Mouse (Mus musculus) kidney, postnatal 0 days (tissue): ENCODE results near the gene Olfr1137. TPM values are rescaled to one million over a fixed set of nuclear protein-coding genes. Genes with fewer than 3 reads are reported as not detected.

Experiments
- ATAC-seq: fragments of 200-750 bp; cut with Nextera tagmentation; replicated peaks from 2 replicates; pipeline ENCODE4 v1.8.0; 2017; ENCODE audit warnings: low read depth, moderate number of reproducible peaks, moderate TSS enrichment, moderate library complexity; ENCODE audit not compliant: low FRiP score
- DNase-seq: peaks from one replicate; pipeline ENCODE4 v3.0.0-alpha.2; 2016; ENCODE audit warnings: low spot score
- H3K27ac ChIP-seq: fragments of 300-500 bp; sonication (generic); 2 replicates; pipeline ENCODE4 v1.5.1; 2014; ENCODE audit warnings: mild to moderate bottlenecking
- H3K27me3 ChIP-seq: fragments of 300-500 bp; sonication (generic); 2 replicates; pipeline ENCODE4 v1.6.1; 2014; ENCODE audit warnings: low read length, mixed read lengths; ENCODE audit not compliant: insufficient read depth
- H3K36me3 ChIP-seq: fragments of 300-500 bp; sonication (generic); 2 replicates; pipeline ENCODE4 v1.6.1; 2014; ENCODE audit warnings: low read length, mixed read lengths; ENCODE audit not compliant: insufficient read depth
- H3K4me1 ChIP-seq: fragments of 300-500 bp; sonication (generic); replicated peaks from 2 replicates; pipeline ENCODE4 v1.6.1; 2014; ENCODE audit warnings: antibody characterized with exemption, low read length, mixed read lengths; ENCODE audit not compliant: insufficient read depth
- H3K4me2 ChIP-seq: fragments of 300-500 bp; sonication (generic); 2 replicates; pipeline ENCODE4 v1.6.1; 2014; ENCODE audit warnings: mild to moderate bottlenecking, low read length, moderate library complexity, mixed read lengths
- H3K4me3 ChIP-seq: fragments of 300-500 bp; sonication (generic); replicated peaks from 2 replicates; pipeline ENCODE4 v1.5.1; 2014; ENCODE audit warnings: low read depth, low read length
- H3K9ac ChIP-seq: fragments of 300-500 bp; sonication (generic); 2 replicates; pipeline ENCODE4 v1.6.1; 2014; ENCODE audit warnings: low read depth, low read length
- H3K9me3 ChIP-seq: fragments of 300-500 bp; sonication (generic); replicated peaks from 2 replicates; pipeline ENCODE4 v1.6.1; 2016; ENCODE audit warnings: low read length, inconsistent platforms, mixed read lengths
- CTCF ChIP-seq: IDR thresholded peaks from 2 replicates; pipeline ENCODE4 v1.5.1; 2016; ENCODE audit warnings: antibody characterized with exemption, low read depth, mild to moderate bottlenecking, moderate library complexity
- WGBS: fragments of 180-500 bp; shearing (Covaris S2); extraction: QIAGEN DNeasy Blood & Tissue Kit; methylation state at CpG from one replicate; pipeline ENCODE4 v1.1.7; 2014; 5-methylcytosine and 5-hydroxymethylcytosine counted together
- polyA plus RNA-seq: library from polyadenylated mRNA; unstranded; fragments of >200 nt; fragmentation: Nextera tagmentation; extraction: Ambion mirVana; gene quantifications from 2 replicates; pipeline ENCODE4 v1.2.1, GENCODE M21; 2015

The Olfr1137 gene
- polyA plus RNA-seq: not detected in 2 replicates

GRCm38 (mm10) chr2:87713079-87713478 is at the start of gene Olfr1137:
Gene Olfr1137 (minus strand): TSS chr2:87713179.
- no peaks in the 10 kb centered on the region for H3K9me3 ChIP-seq
- ATAC-seq: no peak
- H3K4me3 ChIP-seq: no peak within 1 kb of the TSS
- no peak within 1 kb of the TSS for H3K9ac ChIP-seq
- DNase-seq: no peak
- H3K4me1 ChIP-seq: no peaks in the 10 kb centered on the region
- H3K27ac ChIP-seq: no peak within 1 kb of the TSS
- H3K36me3 ChIP-seq: no peaks in the 10 kb centered on the region
- H3K4me2 ChIP-seq: no peak within 1 kb of the TSS
- no peaks in the 10 kb centered on the region for H3K27me3 ChIP-seq
- TF ChIP-seq CTCF: no peak

GRCm38 (mm10) chr2:87753891-87754290 is 40.9 kb upstream of the Olfr1137 start, which contains the start of gene Olfr1141:
Gene Olfr1141 (minus strand): TSS chr2:87753991.
- H3K27me3 ChIP-seq: no peaks in the 10 kb centered on the region
- no peak within 1 kb of the TSS for H3K27ac ChIP-seq
- 83% methylated on average over 1 of the region's 1 CpGs for WGBS
- DNase-seq: no peak
- TF ChIP-seq CTCF: no peak
- no peak within 1 kb of the TSS for H3K9ac ChIP-seq
- H3K4me3 ChIP-seq: no peak within 1 kb of the TSS
- no peak within 1 kb of the TSS for H3K4me2 ChIP-seq
- H3K9me3 ChIP-seq: no peaks in the 10 kb centered on the region
- ATAC-seq: no peak
- H3K4me1 ChIP-seq: no peaks in the 10 kb centered on the region
- no peaks in the 10 kb centered on the region for H3K36me3 ChIP-seq

GRCm38 (mm10) chr2:87743452-87743851 is 30.5 kb upstream of the Olfr1137 start, which contains the start of gene Olfr1140:
Gene Olfr1140 (plus strand): TSS chr2:87743752.
- H3K9me3 ChIP-seq: no peaks in the 10 kb centered on the region
- no peak within 1 kb of the TSS for H3K4me2 ChIP-seq
- ATAC-seq: no peak
- 76% methylated on average over 3 of the region's 3 CpGs for WGBS
- H3K4me1 ChIP-seq: no peaks in the 10 kb centered on the region
- H3K4me3 ChIP-seq: no peak within 1 kb of the TSS
- DNase-seq: no peak
- no peaks in the 10 kb centered on the region for H3K36me3 ChIP-seq
- TF ChIP-seq CTCF: no peak
- H3K27me3 ChIP-seq: no peaks in the 10 kb centered on the region
- H3K9ac ChIP-seq: no peak within 1 kb of the TSS
- H3K27ac ChIP-seq: no peak within 1 kb of the TSS

GRCm38 (mm10) chr2:87739878-87740277 is 26.9 kb upstream of the Olfr1137 start, which contains the start of gene Olfr1138:
Gene Olfr1138 (minus strand): TSS chr2:87739978.
- H3K4me1 ChIP-seq: no peaks in the 10 kb centered on the region
- ATAC-seq (no peak), DNase-seq (no peak)
- H3K9me3 ChIP-seq: no peaks in the 10 kb centered on the region
- no peak within 1 kb of the TSS for H3K4me3 ChIP-seq
- H3K4me2 ChIP-seq: no peak within 1 kb of the TSS
- H3K27ac ChIP-seq: no peak within 1 kb of the TSS
- H3K9ac ChIP-seq: no peak within 1 kb of the TSS
- no peak for TF ChIP-seq CTCF
- H3K36me3 ChIP-seq: no peaks in the 10 kb centered on the region
- 84% methylated on average over 1 of the region's 1 CpGs for WGBS
- H3K27me3 ChIP-seq: no peaks in the 10 kb centered on the region

- Histone ChIP-seq H3K4me1 (no peaks in the 10 kb centered on the region), H3K4me2 (no peak within 1 kb of the TSS), H3K9me3 (no peaks in the 10 kb centered on the region), H3K36me3 (no peaks in the 10 kb centered on the region), H3K27ac (no peak within 1 kb of the TSS), H3K4me3 (no peak within 1 kb of the TSS), H3K27me3 (no peaks in the 10 kb centered on the region), H3K9ac (no peak within 1 kb of the TSS)
- ATAC-seq: no peak
- no peak for TF ChIP-seq CTCF
- DNase-seq: no peak
Measured at GRCm38 (mm10) chr2:87693847-87694246, 19.1 kb downstream of the Olfr1137 start, which contains the start of gene Olfr1136. Gene Olfr1136 (minus strand): TSS chr2:87693947.

GRCm38 (mm10) chr2:87673564-87673963 is 39.4 kb downstream of the Olfr1137 start, which contains the start of gene Olfr1135:
Gene Olfr1135 (minus strand): TSS chr2:87673664.
- WGBS: 6% methylated on average over 1 of the region's 1 CpGs

More at GRCm38 (mm10) chr2:87673564-87673963, 39.4 kb downstream of the Olfr1137 start, which contains the start of gene Olfr1135:
- TF ChIP-seq CTCF: no peak
- Histone ChIP-seq H3K4me3 (no peak within 1 kb of the TSS), H3K27me3 (no peaks in the 10 kb centered on the region), H3K4me2 (no peak within 1 kb of the TSS), H3K36me3 (no peaks in the 10 kb centered on the region), H3K9ac (no peak within 1 kb of the TSS), H3K9me3 (no peaks in the 10 kb centered on the region), H3K27ac (no peak within 1 kb of the TSS), H3K4me1 (no peaks in the 10 kb centered on the region)
- no peak for ATAC-seq
- DNase-seq: no peak

Other genes with a start within 250 kb of the Olfr1137 start
- gene Pramel7, start 216.1 kb downstream of the Olfr1137 start, polyA plus RNA-seq: not detected in 2 replicates
- gene Pramel6, start 206.6 kb downstream of the Olfr1137 start, polyA plus RNA-seq: not detected in 2 replicates
- gene Olfr153, start 181.4 kb downstream of the Olfr1137 start, polyA plus RNA-seq: not detected in 2 replicates
- gene Olfr1128, start 167.6 kb downstream of the Olfr1137 start, polyA plus RNA-seq: not detected in 2 replicates
- not detected in 2 replicates for gene Olfr1129, start 139.3 kb downstream of the Olfr1137 start, polyA plus RNA-seq
- gene Olfr1130, start 107.0 kb downstream of the Olfr1137 start, polyA plus RNA-seq: not detected in 2 replicates
- gene Olfr1131, start 86.1 kb downstream of the Olfr1137 start, polyA plus RNA-seq: not detected in 2 replicates
- not detected in 2 replicates for gene Olfr1132, start 75.6 kb downstream of the Olfr1137 start, polyA plus RNA-seq
- not detected in 2 replicates for gene Olfr1133, start 65.8 kb downstream of the Olfr1137 start, polyA plus RNA-seq
- gene Olfr1134, start 54.7 kb downstream of the Olfr1137 start, polyA plus RNA-seq: not detected in 2 replicates
- gene Olfr1135, start 39.5 kb downstream of the Olfr1137 start, polyA plus RNA-seq: not detected in 2 replicates
- gene Olfr1136, start 19.2 kb downstream of the Olfr1137 start, polyA plus RNA-seq: not detected in 2 replicates
- gene Olfr1138, start 26.8 kb upstream of the Olfr1137 start, polyA plus RNA-seq: not detected in 2 replicates
- not detected in 2 replicates for gene Olfr1140, start 30.6 kb upstream of the Olfr1137 start, polyA plus RNA-seq
- not detected in 2 replicates for gene Olfr1141, start 40.8 kb upstream of the Olfr1137 start, polyA plus RNA-seq
- gene Olfr152, start 66.3 kb upstream of the Olfr1137 start, polyA plus RNA-seq: not detected in 2 replicates
- not detected in 2 replicates for gene Olfr1143, start 87.4 kb upstream of the Olfr1137 start, polyA plus RNA-seq
- gene Olfr1145, start 96.6 kb upstream of the Olfr1137 start, polyA plus RNA-seq: not detected in 2 replicates
- gene Olfr1148, start 117.4 kb upstream of the Olfr1137 start, polyA plus RNA-seq: not detected in 2 replicates
- not detected in 2 replicates for gene Olfr1150-ps1, start 130.8 kb upstream of the Olfr1137 start, polyA plus RNA-seq
- not detected in 2 replicates for gene Olfr1151, start 142.7 kb upstream of the Olfr1137 start, polyA plus RNA-seq
- not detected in 2 replicates for gene Olfr1152, start 153.3 kb upstream of the Olfr1137 start, polyA plus RNA-seq
- gene Olfr1153, start 181.8 kb upstream of the Olfr1137 start, polyA plus RNA-seq: not detected in 2 replicates
- gene Olfr1154, start 192.0 kb upstream of the Olfr1137 start, polyA plus RNA-seq: not detected in 2 replicates
- gene Olfr1155, start 232.0 kb upstream of the Olfr1137 start, polyA plus RNA-seq: not detected in 2 replicates
- gene Olfr1156, start 239.9 kb upstream of the Olfr1137 start, polyA plus RNA-seq: not detected in 2 replicates